Mouse (Mus musculus) lung, postnatal 14 days (tissue): ENCODE measurements at regions not wholly inside any gene's neighbourhood (a gene's known extent, or its start where the extent isn't known, plus 50 kb on each side); places are given as distances from the start of the nearest gene placed in this dataset.
A peak's percentile ranks its signal among the peaks of the same experiment; 100 is the strongest.
"Not testable (repeated sequence)": the region's sequence is repeated elsewhere in the genome, so short reads cannot be mapped to it uniquely, and the experiment has no call there.

Experiments
- DNase-seq: peaks from one replicate; pipeline ENCODE4 v3.0.0; 2021

DNA sequence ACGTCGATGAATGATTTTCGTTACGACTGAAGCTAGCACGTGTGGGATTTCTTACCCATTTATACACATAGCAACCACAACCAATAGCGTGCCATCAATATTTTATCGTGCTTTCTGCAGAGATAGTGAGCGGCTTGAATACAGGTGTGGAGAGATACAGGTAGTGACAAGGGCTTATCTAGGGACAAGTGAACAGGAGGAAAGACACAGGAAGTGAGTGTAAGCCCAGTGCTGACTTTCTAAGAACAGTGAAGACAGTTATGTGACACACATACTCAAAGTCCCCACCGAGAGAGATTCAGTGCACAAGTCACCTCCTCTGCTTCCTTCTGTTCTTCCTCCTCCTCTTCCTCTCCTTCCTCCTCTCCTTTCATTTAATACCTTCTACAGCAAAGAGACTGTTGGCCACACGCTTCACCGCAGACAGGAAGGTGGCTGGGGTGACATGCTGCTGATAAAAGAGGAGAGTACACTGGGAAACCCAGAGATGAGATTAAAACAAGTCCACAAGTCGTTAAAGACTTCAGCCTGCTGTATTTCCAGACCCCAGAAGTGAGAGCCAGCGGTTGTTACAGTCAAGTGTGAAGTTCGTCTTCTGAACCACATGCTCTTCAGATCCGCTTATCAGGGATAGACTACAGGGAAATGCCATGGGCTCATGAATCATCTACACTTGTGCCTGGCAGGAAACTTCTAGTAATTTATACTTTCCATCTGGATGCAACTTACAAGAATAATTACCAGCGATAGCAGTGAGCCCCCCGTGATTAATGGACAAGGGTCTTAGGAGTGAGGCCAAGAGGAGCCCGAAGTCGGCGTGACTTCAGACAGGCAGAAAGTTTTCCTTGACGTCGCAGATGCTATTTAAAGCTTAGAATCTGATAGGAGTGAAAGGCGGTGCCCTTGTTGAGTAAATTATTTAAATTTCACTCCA lies 180.5 kb downstream of the Gxylt1 start:
- DNase-seq: no peak

DNA sequence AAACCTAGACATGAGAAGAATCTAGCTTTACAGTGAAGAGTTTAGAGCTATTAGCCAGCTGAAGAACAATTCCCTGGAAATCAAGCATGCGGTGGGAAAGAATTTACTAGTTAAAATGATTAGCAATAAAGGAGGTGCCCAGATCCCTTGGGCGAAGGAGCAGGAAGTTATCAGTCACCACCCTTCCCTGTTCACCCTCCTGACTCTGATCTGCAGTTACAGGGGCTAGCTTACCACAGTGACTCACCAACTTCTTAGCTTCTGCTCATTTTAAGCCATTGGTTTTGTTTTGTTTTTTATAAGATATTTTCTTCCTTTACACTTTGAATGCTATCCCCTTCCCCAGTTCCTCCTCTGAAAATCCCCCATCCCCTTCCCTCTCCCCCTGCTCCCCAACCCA lies 183.6 kb downstream of the Gxylt1 start:
- no peak for DNase-seq

DNA sequence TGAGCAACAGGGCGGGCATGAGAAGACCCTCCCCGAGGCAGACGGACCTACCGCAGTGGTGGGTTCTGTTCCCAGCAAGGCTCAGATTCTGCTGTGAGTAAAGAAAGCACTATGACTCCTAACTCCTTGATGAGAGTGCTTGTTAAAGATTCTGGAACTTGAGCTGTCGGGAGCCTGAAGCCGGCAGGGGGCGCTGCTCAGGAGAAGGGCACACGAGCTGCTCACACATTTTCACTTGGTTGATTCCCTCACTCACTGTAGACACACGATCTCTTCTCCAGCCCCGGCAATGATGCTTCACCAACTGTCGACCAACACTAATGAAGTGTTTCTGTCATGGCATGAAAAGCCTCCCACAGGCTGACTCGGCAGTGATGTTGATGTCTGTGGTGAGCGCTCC lies 185.6 kb downstream of the Gxylt1 start:
- DNase-seq: peak; percentile 72

DNA sequence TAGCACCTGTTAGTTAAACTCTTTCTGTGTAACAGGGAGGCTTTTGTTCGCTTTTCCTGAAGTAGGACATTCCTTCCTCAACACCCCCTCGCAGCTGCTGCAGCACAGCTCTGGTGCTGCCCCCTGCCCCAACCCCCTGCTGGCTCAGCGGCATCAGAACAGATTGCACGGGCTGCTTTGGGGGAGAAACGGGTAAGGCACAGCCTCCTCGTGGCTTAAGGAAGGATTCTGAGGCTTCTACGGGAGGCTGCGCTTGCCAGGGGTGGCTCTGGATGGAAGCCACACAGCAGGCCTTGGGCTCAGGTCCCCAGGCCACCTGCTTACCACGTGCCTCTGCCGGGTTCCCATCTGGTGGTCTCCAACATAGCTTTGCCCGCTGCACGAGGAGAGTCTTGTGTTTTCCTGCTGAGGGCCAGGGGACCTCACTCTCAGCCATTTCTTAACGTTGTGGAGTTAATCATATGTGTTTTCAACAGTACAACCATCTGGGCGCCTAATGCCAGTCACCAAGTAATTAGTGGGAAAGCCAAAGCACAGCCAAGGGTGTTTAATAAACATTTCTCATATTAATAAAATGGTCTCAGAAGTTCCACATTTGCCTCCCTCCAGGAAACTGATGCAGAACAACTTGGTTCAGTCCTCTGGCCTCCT lies 189.9 kb downstream of the Gxylt1 start:
- DNase-seq: no peak

DNA sequence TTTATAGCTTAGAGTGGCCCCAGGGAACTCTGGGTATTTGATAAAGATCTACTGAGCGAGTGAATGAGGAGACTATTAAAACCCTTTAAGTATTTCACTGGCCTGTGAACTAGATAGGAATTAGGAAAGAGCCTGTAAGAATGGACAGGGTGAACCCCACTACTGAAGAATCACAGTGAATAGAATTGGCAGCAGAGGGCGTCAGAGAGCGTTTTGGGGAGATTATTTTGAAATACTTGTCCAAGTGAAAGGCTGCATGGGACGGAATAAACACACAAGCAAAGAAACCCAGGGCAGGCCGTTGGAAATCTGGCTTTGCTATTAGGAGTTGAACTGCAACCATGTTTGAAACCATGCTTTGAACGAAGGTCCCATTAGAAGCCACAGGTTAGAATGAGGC lies 200.9 kb downstream of the Gxylt1 start:
- DNase-seq: no peak

DNA sequence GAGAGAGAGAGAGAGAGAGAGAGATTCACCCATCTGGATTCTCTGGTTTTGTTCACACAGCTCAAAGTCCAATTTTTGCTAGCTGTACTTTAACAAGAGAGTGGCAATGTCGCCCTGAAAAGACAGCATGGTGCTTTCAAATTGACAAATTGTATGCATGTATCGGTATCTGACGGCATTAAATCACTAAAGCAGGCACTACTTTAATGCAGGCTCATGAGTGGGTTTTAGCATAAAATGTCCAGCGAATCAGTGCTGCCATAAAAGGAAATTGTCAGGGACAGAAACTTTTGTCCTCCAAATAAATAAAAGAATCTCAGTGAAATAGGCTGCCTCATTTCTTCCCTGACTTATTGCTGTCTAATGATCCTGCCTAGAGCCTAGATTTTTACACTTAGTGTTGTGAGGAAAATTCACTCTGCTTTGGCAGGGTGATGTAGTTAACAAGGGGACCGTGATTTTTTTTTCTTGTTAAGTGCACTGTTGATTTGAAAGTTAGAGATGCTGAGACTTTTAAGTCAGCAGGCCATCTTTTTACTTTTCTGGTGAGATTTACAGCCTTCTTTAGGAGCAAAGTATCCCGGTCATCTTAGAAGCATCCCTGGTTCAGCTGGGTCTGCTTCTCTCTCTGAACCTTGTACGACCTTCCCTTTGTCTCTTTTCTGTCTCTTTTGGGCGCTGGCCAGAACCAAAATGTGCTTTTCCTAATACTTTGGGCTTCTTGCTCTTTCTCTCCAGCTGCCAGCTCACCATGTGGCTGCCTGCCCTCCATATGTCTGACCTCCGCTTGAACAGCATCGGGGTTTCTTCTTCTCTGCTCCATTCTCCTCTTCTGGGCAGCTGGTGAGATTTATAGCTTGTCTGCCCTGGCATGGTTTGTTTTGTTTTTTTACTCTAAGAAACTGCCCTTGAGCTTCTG lies 212.5 kb downstream of the Gxylt1 start:
- no peak for DNase-seq

DNA sequence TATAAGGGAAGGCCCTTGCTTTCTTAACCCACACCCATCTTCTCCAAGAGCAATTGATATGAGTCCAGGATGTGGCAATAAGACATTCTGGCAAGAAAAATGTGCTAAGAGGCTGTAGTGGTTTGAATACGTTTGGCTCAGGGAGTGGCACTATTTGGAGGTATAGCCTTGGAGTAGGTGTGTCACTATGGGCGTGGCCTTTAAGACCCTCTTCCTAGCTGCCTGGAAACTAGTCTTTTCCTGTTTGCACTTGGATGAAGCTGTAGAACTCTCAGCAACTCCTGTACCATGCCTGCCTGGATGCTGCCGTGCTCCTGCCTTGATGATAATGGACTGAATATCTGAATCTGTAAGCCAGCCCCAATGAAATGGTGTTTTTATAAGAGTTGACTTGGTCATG lies 221.5 kb downstream of the Gxylt1 start:
- DNase-seq: no peak

DNA sequence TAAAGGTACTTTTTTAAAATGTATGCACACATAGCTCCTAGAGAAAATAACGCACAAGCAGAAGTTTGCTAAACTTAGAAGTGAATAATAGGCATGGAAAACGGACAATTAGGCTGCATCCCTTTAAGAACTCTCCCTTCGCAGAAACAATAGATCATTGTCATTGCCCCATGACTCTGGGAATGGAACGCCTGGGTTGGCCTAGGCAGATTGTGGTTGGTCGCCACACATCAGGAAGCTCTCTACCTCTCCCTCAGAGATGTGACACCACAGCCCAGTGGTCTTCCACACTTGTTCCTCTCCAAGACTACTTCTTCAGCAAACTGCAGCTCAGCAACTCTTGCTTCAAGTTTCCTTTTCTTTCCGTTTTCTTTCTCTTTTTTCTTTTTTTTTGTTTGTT lies 247.8 kb downstream of the Gxylt1 start:
- no peak for DNase-seq

DNA sequence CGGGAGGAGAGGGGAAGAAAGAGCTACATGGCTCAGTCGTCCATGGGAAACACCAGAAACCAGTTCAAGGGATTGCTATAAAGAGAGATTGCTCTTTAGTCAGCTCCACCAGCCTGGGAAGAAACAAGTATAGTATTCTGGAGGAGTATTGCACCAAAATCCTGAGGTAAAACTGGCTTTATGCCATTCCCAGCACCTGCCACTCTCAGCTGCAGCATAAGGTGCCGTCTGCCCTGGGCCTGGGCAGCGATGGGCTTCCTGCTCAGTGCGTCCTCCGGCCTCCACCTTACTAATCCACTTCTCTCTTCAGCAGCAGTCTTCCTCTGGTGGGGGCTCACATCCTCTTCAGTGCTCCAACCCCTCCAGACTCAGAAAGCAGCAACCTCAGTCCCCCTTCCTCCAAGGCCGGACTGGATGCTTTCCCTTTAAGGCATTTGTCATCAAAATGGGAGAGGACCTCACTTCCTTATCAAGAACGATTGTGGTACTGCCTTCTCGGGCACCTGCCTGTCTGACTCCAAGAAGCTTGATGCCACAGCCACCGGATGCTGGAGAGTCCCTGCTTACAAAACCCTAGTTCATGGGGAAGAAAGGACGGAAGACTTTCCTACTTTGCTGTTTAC lies 248.4 kb downstream of the Gxylt1 start:
- no peak for DNase-seq

DNA sequence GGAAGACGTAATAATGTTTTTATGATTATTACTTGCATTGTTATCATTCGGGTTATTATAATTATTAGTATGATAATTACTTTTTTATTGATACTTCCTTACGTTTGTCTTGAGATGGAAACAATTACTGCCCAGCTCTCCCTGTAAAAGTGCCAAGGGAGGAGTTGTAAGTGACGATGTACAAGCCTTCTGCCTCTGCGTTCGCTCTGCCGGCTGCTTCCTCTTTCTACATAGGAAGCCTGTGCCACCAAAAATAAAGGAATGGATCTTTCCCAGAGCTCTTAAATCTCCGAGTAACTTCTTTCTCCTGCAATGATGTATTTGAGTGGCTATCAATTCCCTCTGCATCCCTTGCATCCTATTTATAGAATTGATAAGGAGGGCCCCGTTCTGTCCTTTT lies 249.2 kb downstream of the Gxylt1 start:
- no peak for DNase-seq

DNA sequence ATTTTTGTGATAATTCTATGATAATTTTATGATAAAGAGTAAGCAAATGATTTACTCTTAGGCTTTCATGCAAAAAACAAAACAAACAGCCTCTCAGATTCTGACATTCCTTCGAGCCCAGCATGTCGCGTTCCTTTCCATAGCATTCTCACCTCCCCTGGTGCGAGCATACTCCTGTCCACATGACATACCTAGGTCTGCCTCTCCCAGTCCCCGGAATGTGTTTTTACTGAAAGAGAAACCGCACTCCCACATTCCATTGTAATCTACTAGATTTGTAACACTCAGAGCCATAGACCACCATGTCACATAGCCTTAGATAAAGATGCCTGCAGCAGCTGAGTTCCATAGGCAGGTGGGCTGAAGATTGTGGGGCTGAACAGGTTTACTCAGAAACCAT lies 250.8 kb downstream of the Gxylt1 start:
- DNase-seq: no peak

DNA sequence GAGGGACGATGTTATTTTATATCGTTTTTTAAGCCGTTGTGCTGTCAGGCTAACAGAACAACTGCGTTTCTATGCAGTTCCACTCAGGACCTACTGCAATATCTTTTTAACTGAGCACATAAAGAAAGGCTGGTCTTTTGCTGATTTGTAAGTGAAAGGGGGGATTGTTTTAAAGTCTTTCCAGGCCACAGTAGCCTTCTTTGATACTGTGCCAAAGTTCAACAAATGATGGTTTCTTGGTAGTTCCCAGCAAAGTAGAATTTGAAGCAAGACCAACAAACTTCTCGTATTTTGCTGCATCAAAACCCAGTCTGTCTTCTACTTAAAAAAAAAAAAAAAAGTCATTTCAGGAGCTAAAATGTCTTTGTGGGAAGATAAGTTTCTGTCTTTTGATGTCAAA lies 263.8 kb downstream of the Gxylt1 start:
- no peak for DNase-seq

DNA sequence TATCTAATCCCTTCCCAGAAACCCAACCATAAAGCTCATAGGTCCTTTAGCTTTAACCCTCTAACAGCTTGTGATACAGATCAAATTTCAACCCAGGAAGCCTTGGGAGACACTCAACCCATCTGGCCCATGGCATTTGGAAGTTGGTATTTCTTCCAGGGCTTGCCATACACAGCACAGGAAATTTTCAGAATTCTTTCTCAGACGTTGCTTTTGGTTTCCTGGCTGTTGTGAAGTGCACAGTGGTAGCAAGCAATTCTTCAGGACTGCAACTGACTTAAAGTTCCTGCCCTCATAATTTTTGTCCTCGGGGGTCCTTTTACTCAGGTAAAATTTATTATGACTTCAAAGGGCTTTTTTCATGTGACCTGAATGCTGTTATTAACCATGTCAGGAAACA lies 264.4 kb downstream of the Gxylt1 start:
- no peak for DNase-seq

DNA sequence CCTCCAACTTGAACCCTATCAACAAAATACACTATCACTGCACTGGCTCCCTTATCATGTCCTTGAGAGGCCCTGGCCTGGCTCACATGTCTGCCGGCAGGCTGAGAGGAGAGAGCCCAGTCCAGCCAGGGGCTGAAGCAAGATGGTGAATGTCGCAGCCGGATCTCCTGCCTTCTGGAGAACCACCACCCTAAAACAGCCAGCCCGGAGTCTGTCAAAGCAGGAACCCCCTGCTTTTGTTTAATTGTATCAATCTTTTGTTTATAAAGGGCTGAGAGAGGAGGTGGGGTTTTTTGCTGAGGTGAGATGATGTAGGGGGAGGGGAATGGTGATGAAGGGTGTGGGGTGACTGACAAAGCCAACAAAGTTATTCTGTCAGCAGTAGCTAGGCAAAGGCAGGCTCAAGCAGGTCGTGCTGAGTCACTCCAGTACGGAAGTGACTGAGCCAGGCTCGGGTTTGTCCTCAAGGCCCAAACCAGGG lies 269.2 kb downstream of the Gxylt1 start:
- no peak for DNase-seq

DNA sequence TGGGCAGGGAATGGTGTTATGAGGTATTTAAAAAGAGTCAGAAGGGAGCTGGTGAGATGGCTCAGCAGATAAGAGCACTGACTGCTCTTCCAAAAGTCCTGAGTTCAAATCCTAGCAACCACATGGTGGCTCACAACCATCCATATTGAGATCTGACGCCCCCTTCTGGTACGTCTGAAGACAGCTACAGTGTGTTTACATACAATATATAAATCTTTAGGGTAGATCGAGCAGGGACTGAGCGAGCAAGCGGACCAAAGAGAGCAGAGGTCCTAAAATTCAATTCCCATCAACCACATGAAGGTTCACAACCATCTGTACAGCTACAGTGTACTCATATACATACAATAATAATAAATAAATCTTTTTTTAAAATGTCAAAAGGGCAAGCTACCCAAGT lies 269.8 kb downstream of the Gxylt1 start:
- not testable (repeated sequence) for DNase-seq

DNA sequence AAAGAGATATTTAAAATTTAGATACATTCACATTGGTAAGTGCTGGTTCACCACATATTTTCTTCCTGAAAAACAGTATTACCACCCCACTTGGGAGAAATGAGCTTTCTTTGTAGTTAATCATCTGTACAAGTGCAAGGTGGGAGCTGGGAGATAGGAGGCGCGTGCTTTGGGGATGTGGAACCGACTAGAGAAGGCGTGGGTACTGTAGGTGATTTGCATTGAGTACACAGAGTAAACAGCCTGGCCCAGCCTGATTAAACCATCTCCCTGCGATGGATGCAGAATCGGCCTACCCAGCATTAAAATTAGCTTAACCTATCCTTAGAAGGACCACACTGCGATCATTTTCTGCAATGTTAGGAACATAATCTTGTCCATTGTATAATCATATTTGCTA lies 270.4 kb downstream of the Gxylt1 start:
- DNase-seq: no peak

DNA sequence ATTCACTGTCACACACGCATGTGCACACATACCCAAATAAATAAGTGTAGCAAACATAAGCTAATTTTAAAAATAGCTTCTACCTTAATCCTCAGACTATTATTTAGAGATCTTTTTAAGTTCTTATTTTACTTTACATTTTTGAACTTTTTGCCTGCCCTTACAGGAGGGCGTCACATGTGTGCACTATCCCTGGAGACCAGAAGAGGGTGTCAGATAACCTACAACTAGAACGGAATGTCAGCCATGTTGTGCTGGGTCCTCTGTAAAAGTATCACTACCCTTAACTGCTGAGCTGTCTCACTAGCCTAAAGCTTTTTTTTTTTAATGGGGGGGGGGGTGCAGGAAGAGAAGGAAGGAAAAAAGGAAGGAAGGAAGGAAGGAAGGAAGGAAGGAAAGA lies 271.7 kb downstream of the Gxylt1 start:
- no peak for DNase-seq

DNA sequence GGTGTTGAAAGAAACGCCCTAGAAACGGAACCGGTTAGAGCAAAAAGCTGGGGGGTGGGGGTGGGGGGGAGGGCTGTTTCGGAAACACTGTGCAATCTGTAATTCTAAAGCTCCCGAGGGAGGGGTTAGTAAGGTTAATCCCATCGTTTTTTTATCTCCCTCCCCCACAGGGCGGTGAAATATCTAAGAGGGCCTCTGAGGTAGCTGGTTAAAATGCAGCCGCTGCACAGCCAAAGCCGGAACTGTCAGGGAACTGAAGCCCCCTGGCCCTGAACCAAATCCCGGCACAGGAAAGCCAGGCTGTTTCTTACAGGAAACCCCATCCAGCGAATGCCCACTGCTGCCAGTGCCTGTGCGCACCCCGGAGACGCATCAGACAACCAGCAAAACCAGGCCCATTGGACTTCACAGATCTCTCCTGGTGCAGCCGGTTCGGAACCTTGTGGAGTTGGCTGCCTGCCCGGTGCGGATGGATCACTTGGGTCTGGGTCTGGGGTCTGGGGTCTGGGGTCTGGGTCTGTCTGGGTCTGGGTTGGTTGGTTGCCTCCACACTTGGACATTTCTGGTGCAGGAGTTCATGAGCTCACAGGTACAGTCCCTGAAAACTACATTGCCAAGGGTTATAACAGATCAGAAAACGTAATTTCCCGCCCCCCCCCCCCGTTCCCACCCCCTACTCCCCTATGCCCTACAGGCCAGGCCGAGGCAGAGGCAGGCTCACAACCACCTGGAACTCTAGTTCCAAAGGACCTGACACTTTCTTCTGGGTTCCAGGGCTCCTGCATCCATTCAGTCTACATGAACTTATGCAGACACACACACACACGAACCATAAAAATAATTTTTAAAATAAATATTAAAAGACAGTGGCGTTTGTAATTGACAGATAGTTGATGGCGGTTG lies 272.7 kb downstream of the Gxylt1 start:
- DNase-seq: peak; percentile 21

DNA sequence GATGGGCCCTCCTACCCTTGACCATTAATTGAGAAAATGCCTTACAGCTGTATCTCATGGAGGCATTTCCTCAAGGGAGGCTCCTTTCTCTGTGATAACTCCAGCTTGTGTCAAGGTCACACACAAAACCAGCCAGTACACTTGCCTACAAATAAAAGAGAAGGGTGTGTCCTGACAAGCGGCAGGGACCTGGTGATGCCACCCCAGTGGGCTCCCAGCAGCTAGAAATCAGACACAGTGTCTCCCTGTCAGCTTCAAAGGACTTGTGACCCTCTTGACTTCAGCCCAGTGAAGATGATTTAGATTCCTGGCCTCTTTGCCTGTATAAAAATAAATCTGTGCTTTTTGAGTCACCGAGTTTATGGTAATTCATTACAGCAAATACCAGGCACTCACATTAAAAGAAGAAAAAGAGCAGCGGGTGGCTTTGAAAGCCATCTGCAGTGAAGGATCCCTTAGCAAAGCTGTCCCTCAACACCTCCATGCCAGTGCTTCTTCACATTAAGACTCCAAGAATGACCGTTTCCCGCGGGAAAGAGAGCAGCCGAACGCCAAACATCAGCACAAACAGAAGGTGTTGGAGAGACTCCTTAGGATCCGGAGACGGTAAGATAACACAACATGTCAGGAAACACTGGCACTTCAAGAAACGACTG lies 273.5 kb downstream of the Gxylt1 start:
- no peak for DNase-seq

DNA sequence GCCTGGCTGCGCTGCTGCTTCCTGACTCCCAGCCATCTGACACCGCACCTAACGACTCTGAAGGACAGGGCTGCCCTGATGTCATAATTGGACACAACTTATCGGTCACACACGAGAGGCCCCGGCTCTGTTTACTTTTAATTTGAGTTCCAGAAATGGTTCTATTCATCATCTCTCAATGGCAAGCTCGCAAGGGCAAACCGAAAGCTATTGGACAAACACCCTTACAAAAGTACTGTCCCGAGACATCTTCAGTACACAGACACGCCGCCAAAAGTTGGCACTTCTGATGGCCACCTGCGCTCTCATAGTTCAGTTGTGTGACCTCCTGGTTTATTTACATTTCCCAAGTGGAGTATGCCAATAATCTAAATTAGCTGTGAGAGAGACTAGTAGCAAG lies 274.9 kb downstream of the Gxylt1 start:
- peak; percentile 11 for DNase-seq

DNA sequence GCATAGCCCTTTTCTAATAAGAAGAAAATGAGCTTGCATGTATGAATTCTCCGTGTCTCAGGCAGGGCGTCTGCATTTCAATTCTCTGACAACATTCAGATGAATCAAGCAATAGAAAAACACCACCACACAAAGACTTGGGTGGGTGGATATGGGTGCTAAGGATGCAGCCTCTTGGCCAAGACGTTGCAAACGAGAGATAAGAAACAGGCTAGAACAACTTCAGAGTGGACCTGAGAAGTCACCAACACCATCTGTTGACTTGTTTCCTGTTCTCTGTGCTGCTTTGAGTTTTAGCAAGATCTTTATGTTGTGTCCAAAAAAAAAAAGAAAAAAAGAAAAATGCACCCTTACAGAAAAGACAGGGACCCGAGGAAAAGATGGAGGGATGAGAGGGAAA lies 277.0 kb downstream of the Gxylt1 start:
- DNase-seq: no peak
